Mouse (Mus musculus): ENCODE measurements around the gene Spop. TPM values are rescaled to one million over a fixed set of nuclear protein-coding genes. Genes with fewer than 3 reads are reported as not detected.

Gene Spop
- polyA plus RNA-seq, 1 experiment = 124 TPM

DNA sequence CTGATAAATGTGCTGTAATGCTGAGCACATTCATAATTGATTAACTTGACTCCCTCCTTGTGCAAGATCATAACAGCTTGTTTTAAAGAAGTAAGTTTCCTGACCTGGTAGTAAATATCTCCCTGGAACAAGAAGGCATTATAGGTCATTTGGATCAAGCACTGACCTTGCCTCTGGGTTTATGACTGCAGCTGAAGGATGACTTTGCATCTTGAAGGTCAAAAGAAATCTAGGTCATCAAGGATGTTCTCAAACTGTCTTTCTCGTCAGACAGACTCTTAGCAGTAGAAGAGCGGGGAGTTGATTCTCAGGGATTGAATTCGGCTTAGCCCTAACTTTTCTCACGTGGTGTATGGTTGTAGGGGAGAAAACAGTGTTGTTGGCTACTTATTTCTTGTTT lies 66.8 kb downstream of the Spop start:
- no peak for TF ChIP-seq POLR2A (IDR thresholded peaks at IDR 0.05; ENCODE audit: borderline replicate concordance, low read depth, low read length)
- TF ChIP-seq CTCF (IDR thresholded peaks at IDR 0.05; ENCODE audit: low read depth, low read length) = no peak
- H3K27ac ChIP-seq (ENCODE audit: insufficient read depth, low read depth, low read length) = no peak overlapping the region

DNA sequence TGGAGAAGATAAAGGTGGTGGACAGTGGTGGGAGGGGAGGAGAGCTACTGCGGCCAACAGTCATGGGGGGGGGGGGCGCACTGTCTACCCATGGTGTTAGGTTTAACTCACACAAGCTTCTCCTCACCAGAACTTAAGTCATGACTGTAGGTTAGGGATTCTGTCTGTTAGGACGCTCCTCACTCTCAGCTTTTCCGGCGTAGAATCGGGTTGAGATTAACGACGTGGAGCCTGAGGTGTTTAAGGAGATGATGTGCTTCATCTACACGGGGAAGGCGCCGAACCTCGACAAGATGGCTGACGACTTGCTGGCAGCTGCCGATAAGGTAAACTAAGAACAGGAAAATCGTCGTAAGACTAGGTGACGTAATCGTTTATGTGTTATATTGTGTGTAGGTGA lies 71.8 kb downstream of the Spop start:
- Histone ChIP-seq H3K4me3 (ENCODE audit: insufficient read depth, low read length) (no peak overlapping the region), H3K4me1 (ENCODE audit: control insufficient read depth, insufficient read depth, low read length) (no peaks in the 10 kb centered on the region), H3K27ac (ENCODE audit: insufficient read depth, low read depth, low read length) (no peak overlapping the region)
- TF ChIP-seq CTCF (IDR thresholded peaks at IDR 0.05; ENCODE audit: low read depth, low read length) (no peak), POLR2A (IDR thresholded peaks at IDR 0.05; ENCODE audit: borderline replicate concordance, low read depth, low read length) (no peak)

More for the DNA sequence above, 66.8 kb downstream of the Spop start:
- Histone ChIP-seq H3K4me3 (ENCODE audit: insufficient read depth, low read length) (no peak overlapping the region), H3K4me1 (ENCODE audit: control insufficient read depth, insufficient read depth, low read length) (peaks cover 11% of the 10 kb centered on the region)

DNA sequence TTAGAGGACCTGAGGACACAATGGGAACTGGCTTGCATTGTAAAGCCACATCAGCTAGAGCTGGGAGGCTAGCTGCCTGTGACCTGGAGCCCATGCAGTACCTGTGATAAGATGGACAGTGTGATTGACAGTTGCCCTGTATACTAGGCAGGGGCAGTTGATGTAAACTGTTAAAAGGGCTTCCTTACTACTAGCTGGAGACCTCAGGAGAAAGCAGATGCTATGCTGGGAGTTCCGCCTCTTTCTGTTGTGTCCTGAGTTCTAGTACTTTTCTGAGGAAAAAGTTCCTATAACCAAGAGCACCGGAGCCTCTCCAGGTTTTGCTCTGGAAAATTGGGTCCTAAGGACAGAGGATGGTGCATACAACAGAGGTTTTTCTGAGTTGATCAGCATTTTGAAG lies 73.4 kb downstream of the Spop start:
- Histone ChIP-seq H3K4me1 (ENCODE audit: control insufficient read depth, insufficient read depth, low read length) (no peaks in the 10 kb centered on the region), H3K27ac (ENCODE audit: insufficient read depth, low read depth, low read length) (no peak overlapping the region), H3K4me3 (ENCODE audit: insufficient read depth, low read length) (no peak overlapping the region)
- TF ChIP-seq CTCF (IDR thresholded peaks at IDR 0.05; ENCODE audit: low read depth, low read length) (no peak), POLR2A (IDR thresholded peaks at IDR 0.05; ENCODE audit: borderline replicate concordance, low read depth, low read length) (no peak)

DNA sequence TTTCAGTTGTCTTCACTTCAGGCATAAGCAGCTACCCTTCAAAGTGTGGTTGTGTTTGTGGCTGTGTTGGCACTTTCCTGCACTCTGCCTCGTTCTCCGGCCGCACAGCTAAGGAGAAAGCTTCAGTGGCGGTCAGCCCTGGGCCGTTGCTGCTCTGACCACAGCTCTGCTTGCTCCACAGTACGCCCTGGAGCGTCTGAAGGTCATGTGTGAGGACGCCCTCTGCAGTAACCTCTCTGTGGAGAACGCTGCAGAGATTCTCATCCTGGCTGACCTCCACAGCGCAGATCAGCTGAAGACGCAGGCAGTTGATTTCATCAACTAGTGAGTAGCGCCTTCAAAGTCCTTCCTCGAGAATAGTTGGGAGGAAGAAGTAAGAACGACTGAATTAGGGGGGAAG lies 76.2 kb downstream of the Spop start:
- no peak for TF ChIP-seq POLR2A (IDR thresholded peaks at IDR 0.05; ENCODE audit: borderline replicate concordance, low read depth, low read length)
- TF ChIP-seq CTCF (IDR thresholded peaks at IDR 0.05; ENCODE audit: low read depth, low read length) = no peak
- Histone ChIP-seq H3K27ac (ENCODE audit: insufficient read depth, low read depth, low read length) (no peak overlapping the region), H3K4me3 (ENCODE audit: insufficient read depth, low read length) (no peak overlapping the region)

DNA sequence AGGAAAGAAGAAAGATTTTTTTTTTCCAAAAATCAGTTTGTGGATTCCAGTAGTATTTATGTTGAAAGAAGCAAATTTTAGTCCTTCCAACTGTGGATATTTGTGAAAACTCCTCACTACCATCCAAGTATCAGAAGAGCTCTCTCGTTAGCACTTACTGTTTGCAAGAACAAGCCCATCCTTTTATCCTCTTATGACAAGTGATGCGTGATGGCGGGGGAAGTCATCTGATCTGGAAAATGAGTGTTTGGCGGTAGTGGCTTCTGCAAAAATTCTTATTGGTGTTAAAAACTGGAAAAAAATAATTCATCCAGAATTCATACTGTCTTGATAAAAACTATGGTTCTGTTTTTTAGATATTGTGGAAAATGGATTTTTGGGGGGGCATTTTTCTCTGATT lies 78.4 kb downstream of the Spop start:
- TF ChIP-seq POLR2A (IDR thresholded peaks at IDR 0.05; ENCODE audit: borderline replicate concordance, low read depth, low read length) (no peak), CTCF (IDR thresholded peaks at IDR 0.05; ENCODE audit: low read depth, low read length) (no peak)
- no peaks in the 10 kb centered on the region for H3K4me1 ChIP-seq (ENCODE audit: control insufficient read depth, insufficient read depth, low read length)
- no peak overlapping the region for H3K27ac ChIP-seq (ENCODE audit: insufficient read depth, low read depth, low read length)
- no peak overlapping the region for H3K4me3 ChIP-seq (ENCODE audit: insufficient read depth, low read length)

More for the DNA sequence above, 76.2 kb downstream of the Spop start:
- no peaks in the 10 kb centered on the region for H3K4me1 ChIP-seq (ENCODE audit: control insufficient read depth, insufficient read depth, low read length)

DNA sequence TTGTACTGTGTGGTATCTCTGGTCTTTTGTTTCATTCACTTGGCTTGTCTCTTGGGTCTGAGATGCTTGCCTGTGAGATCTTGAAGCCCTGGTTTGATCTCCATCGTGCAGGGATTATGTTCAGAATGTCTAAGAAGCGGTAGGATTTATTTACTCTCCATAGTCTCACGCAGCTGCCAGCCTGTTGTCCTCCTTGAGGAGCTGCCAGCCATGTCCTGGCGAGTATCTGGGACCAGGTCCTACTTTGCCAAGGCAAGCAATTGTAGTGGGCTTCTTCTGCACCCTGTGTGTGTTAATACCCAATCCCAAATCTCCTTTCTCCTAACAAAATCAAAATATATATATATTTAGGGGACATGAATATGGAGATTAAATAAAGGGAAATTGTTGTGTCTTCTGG lies 79.1 kb downstream of the Spop start:
- TF ChIP-seq CTCF (IDR thresholded peaks at IDR 0.05; ENCODE audit: low read depth, low read length) (no peak), POLR2A (IDR thresholded peaks at IDR 0.05; ENCODE audit: borderline replicate concordance, low read depth, low read length) (no peak)
- Histone ChIP-seq H3K27ac (ENCODE audit: insufficient read depth, low read depth, low read length) (no peak overlapping the region), H3K4me1 (ENCODE audit: control insufficient read depth, insufficient read depth, low read length) (no peaks in the 10 kb centered on the region), H3K4me3 (ENCODE audit: insufficient read depth, low read length) (no peak overlapping the region)

DNA sequence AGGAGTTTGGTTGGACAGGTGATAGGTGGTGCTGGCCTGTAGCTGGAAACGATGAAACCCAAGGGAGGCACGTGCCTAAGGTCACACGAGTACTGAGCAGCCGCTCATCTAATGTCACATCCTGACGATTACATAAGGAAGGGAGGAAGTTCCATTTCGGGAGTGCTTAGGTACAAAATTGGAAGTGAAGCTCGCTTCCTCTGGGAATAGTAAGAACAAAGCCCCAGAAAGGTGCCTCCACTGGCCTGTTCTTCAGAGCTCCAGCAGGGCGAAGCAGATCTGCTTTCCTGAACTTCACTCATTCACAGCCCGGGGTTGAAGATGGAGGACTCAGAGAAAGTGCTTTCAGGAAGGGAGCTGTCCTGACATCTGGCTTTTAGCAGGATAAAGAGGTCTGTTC lies 80.1 kb downstream of the Spop start:
- no peak for TF ChIP-seq POLR2A (IDR thresholded peaks at IDR 0.05; ENCODE audit: borderline replicate concordance, low read depth, low read length)
- no peak for TF ChIP-seq CTCF (IDR thresholded peaks at IDR 0.05; ENCODE audit: low read depth, low read length)
- H3K4me3 ChIP-seq (ENCODE audit: insufficient read depth, low read length) = no peak overlapping the region
- H3K27ac ChIP-seq (ENCODE audit: insufficient read depth, low read depth, low read length) = no peak overlapping the region
- no peaks in the 10 kb centered on the region for H3K4me1 ChIP-seq (ENCODE audit: control insufficient read depth, insufficient read depth, low read length)

DNA sequence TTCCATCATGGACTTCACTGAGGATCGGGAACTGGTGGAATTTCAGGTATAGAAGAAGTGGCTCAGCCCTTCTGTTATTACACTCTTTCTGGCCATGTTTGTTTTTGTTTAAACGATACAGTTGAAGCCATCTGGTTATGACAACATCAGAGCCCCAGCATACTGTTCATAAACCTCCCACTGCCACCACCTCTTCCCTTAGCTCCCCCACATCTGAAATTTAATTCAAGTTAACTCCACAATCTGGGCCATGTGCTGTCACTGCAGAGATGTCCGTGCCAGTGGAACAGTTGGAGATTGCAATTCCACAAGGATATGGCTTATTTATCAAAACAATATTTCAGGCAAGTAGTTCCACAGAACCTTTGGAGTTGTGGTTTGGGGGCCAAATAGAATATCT lies 80.5 kb downstream of the Spop start:
- no peak overlapping the region for H3K4me3 ChIP-seq (ENCODE audit: insufficient read depth, low read length)
- H3K27ac ChIP-seq (ENCODE audit: insufficient read depth, low read depth, low read length) = no peak overlapping the region
- no peaks in the 10 kb centered on the region for H3K4me1 ChIP-seq (ENCODE audit: control insufficient read depth, insufficient read depth, low read length)
- no peak for TF ChIP-seq POLR2A (IDR thresholded peaks at IDR 0.05; ENCODE audit: borderline replicate concordance, low read depth, low read length)

DNA sequence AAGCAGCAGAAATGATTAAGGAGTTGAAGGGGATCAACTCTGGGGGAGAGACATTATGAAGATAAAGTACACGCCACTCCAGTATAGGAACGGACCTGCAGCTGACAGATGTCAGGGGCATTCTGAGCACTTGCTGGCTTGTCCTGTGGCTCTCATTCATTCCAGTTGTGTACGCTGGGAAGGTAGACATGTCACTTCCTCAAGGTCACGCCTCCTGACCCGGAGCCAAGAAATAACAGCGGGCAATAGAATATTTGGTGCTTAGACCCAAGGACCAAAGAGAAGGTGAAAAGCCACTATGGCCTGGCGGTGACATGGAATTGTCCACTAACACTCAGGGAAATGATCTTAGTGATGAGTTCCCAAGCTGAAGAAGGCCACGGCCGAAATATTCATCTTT lies 82.0 kb downstream of the Spop start:
- no peak overlapping the region for H3K4me3 ChIP-seq (ENCODE audit: insufficient read depth, low read length)
- peaks cover 3% of the 10 kb centered on the region; the same call in 1 of the 2 replicates for H3K4me1 ChIP-seq (ENCODE audit: control insufficient read depth, insufficient read depth, low read length)
- no peak overlapping the region for H3K27ac ChIP-seq (ENCODE audit: insufficient read depth, low read depth, low read length)
- TF ChIP-seq CTCF (IDR thresholded peaks at IDR 0.05; ENCODE audit: low read depth, low read length) (no peak), POLR2A (IDR thresholded peaks at IDR 0.05; ENCODE audit: borderline replicate concordance, low read depth, low read length) (no peak)

DNA sequence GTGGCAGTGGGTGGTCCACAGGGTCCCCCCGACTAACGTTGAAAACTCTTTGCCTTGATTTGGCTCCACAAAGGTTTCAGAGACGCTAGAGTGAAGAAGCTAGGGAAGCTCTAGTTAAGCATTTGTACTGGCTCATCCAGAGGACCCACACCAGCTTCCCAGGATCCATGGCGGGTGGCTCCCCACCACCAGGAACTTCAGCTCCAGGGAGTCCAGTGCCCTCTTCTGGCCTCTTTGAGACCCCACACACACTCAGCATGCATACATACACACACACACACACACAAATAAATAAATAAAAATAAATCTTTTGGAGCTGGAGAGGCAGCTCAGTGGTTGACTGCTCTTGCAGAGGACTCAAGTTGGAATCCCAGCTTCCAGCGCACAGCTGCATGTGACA lies 84.0 kb downstream of the Spop start:
- H3K27ac ChIP-seq (ENCODE audit: insufficient read depth, low read depth, low read length) = no peak overlapping the region
- no peak overlapping the region for H3K4me3 ChIP-seq (ENCODE audit: insufficient read depth, low read length)
- H3K4me1 ChIP-seq (ENCODE audit: control insufficient read depth, insufficient read depth, low read length) = peaks cover 4% of the 10 kb centered on the region; the same call in 1 of the 2 replicates
- TF ChIP-seq POLR2A (IDR thresholded peaks at IDR 0.05; ENCODE audit: borderline replicate concordance, low read depth, low read length) = no peak
- TF ChIP-seq CTCF (IDR thresholded peaks at IDR 0.05; ENCODE audit: low read depth, low read length) = no peak

DNA sequence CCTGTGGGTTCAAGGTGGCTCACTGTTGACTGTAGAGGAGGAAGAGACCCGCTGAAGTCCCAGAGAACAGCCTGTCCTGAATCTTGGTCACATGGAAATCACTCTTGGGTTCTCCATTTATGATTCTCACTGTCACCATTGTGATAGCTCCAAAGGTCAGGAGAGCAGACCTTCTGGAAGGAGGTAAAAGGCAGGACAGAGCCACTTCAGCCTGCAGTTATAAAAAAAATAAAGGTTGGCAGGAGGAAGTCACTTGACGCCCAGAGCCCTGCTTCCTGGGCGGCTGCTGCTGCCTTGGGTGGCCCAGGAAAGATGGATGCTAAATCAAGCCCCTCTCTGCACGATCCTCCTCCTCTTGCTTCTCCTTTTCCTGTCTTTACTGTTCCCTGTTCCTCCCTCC lies 86.5 kb downstream of the Spop start:
- TF ChIP-seq CTCF (IDR thresholded peaks at IDR 0.05; ENCODE audit: low read depth, low read length) = no peak
- no peak for TF ChIP-seq POLR2A (IDR thresholded peaks at IDR 0.05; ENCODE audit: borderline replicate concordance, low read depth, low read length)
- Histone ChIP-seq H3K27ac (ENCODE audit: insufficient read depth, low read depth, low read length) (no peak overlapping the region), H3K4me1 (ENCODE audit: control insufficient read depth, insufficient read depth, low read length) (peaks cover 19% of the 10 kb centered on the region), H3K4me3 (ENCODE audit: insufficient read depth, low read length) (no peak overlapping the region)

Measured in bone marrow macrophage, adult 2 months (primary cell).